ENCODE assay signal across 9 mouse cellular contexts in the genomic region with DNA sequence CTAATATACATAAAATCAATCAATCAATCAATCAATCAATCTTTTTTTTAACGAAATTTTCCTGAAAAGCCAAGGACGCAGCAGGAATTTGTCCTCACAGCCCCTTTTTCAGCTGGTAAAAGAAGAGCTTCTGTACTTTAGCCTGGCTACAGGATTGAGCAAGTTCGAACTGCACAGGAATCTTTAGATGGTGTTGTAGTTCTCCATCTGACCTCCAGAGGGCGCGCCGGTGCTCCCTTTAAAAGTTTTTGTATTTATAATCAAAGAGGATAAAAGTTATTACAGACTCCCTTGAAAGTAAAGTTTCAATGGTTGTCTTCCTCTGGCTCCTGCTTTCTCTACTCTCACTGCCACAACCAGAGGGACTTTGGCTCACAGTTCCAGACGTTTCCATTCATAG. TPM values are rescaled to one million over a fixed set of nuclear protein-coding genes. Genes with fewer than 3 reads are reported as not detected.
DNase-seq lines count a peak whose midpoint lies in the region; ATAC-seq and TF ChIP-seq lines count a peak whose summit lies in the region.
"Had no signal": no experiment of that assay in that cellular context is flagged by ENCODE, and none has a peak within 500 bp of the region (broad histone marks: within the 10 kb centered on the region; RNA-seq: fewer than 3 reads in every experiment).

No protein-coding gene starts in this region.

- no peaks in the 10 kb centered on the region for H3K36me3 ChIP-seq in midbrain, embryonic 14.5 days (ENCODE audit: control insufficient read depth, insufficient read depth, low read length)
- H3K36me3 ChIP-seq in midbrain, embryonic 15.5 days (replicated peaks): no peaks in the 10 kb centered on the region

- no peak overlapping the region for H3K4me2 ChIP-seq in midbrain, embryonic 14.5 days (ENCODE audit: low read length)
- H3K4me2 ChIP-seq in midbrain, embryonic 15.5 days: no peak overlapping the region

- WGBS in midbrain, embryonic 14.5 days: 13% methylated on average over 7 of the region's 7 CpGs
- WGBS in midbrain, embryonic 15.5 days: 14% methylated on average over 7 of the region's 7 CpGs

- H3K27ac ChIP-seq in midbrain, embryonic 14.5 days (replicated peaks; ENCODE audit: low read depth, low read length): no peak overlapping the region
- no peak overlapping the region for H3K27ac ChIP-seq in midbrain, embryonic 15.5 days
- no peak overlapping the region for H3K27ac ChIP-seq in cortical plate, adult 2 months (ENCODE audit: insufficient read depth, low read length)

- no peak overlapping the region for H3K4me3 ChIP-seq in midbrain, embryonic 14.5 days (replicated peaks; ENCODE audit: low read depth, low read length)
- no peak overlapping the region for H3K4me3 ChIP-seq in midbrain, embryonic 15.5 days
- H3K4me3 ChIP-seq in cortical plate, adult 2 months (ENCODE audit: insufficient read depth, low read length): no peak overlapping the region
- H3K4me3 ChIP-seq: myocyte had no signal

- H3K27me3 ChIP-seq in midbrain, embryonic 14.5 days (ENCODE audit: control insufficient read depth, insufficient read depth, low read length): no peaks in the 10 kb centered on the region
- H3K27me3 ChIP-seq in midbrain, embryonic 15.5 days (replicated peaks): no peaks in the 10 kb centered on the region

- H3K4me1 ChIP-seq in midbrain, embryonic 14.5 days (ENCODE audit: control insufficient read depth, insufficient read depth, low read length): no peaks in the 10 kb centered on the region
- H3K4me1 ChIP-seq in midbrain, embryonic 15.5 days: no peaks in the 10 kb centered on the region
- no peaks in the 10 kb centered on the region for H3K4me1 ChIP-seq in cortical plate, adult 2 months (ENCODE audit: control insufficient read depth, insufficient read depth, low read length)

- no peak for TF ChIP-seq POLR2A in cortical plate, adult 2 months (IDR thresholded peaks at IDR 0.05; ENCODE audit: extremely low read depth, insufficient read depth, low read length)

- H3K9ac ChIP-seq in midbrain, embryonic 14.5 days (replicated peaks; ENCODE audit: low read length): no peak overlapping the region
- H3K9ac ChIP-seq in midbrain, embryonic 15.5 days: no peak overlapping the region

- ATAC-seq in cerebellum, adult (ENCODE audit: insufficient number of reproducible peaks, low FRiP score, low TSS enrichment): no peak
- ATAC-seq in midbrain, embryonic 14.5 days (ENCODE audit: low FRiP score, low TSS enrichment): no peak
- ATAC-seq in midbrain, embryonic 15.5 days (replicated peaks): no peak

- TF ChIP-seq CTCF in cortical plate, adult 2 months (IDR thresholded peaks at IDR 0.05; ENCODE audit: extremely low read depth, insufficient read depth, low read length): peak; percentile 70

- DNase-seq in cerebellum, adult 11 months: peak; percentile 44
- DNase-seq in midbrain, embryonic 14.5 days: peak; percentile 71
- peak; percentile 72 to 89 for DNase-seq in kidney, adult 8-10 months
- peak; percentile 68 to 70 for DNase-seq in lung, adult 18-20 months
- peak; percentile 75 for DNase-seq in right cerebral cortex, postnatal 4 days

- H3K9me3 ChIP-seq in midbrain, embryonic 14.5 days (ENCODE audit: control insufficient read depth, low read length): no peaks in the 10 kb centered on the region
- no peaks in the 10 kb centered on the region for H3K9me3 ChIP-seq in midbrain, embryonic 15.5 days

RNA-seq across cellular contexts. Expression of a gene that starts 22.6 kb away (rescaled TPM):
- 759 and 1,068 TPM in 2 replicates for polyA plus RNA-seq in midbrain, embryonic 14.5 days (2014; fragmentation: Nextera tagmentation; extraction: Ambion mirVana)
- 798 and 903 TPM in 2 replicates for polyA plus RNA-seq in midbrain, embryonic 15.5 days (2015; fragmentation: Nextera tagmentation; extraction: Ambion mirVana)
- 512 and 579 TPM in 2 replicates for polyA plus RNA-seq in cortical plate, adult 2 months (2012; rRNA removed)

RNA-seq across cellular contexts. Expression of a gene that starts 22.7 kb away (rescaled TPM):
- 18.7 and 21.4 TPM in 2 replicates for polyA plus RNA-seq in midbrain, embryonic 14.5 days (2014; fragmentation: Nextera tagmentation; extraction: Ambion mirVana)
- polyA plus RNA-seq in midbrain, embryonic 15.5 days (2015; fragmentation: Nextera tagmentation; extraction: Ambion mirVana): 14.2 and 16.0 TPM in 2 replicates
- polyA plus RNA-seq in cortical plate, adult 2 months (2012; rRNA removed): 5.2 TPM in 2 replicates

RNA-seq across cellular contexts. Expression of a gene that starts 24.5 kb away (rescaled TPM):
- 3.1 and 7.4 TPM in 2 replicates for polyA plus RNA-seq in midbrain, embryonic 14.5 days (2014; fragmentation: Nextera tagmentation; extraction: Ambion mirVana)
- polyA plus RNA-seq in midbrain, embryonic 15.5 days (2015; fragmentation: Nextera tagmentation; extraction: Ambion mirVana): 7.6 and 9.6 TPM in 2 replicates
- 2.9 and 3.0 TPM in 2 replicates for polyA plus RNA-seq in cortical plate, adult 2 months (2012; rRNA removed)
